Mouse (Mus musculus): ENCODE data around the gene Arf3. TPM values are rescaled to one million over a fixed set of nuclear protein-coding genes. Genes with fewer than 3 reads are reported as not detected.
A peak's percentile ranks its signal among the peaks of the same experiment; 100 is the strongest.
"Not testable (repeated sequence)": the region's sequence is repeated elsewhere in the genome, so short reads cannot be mapped to it uniquely, and the experiment has no call there.

The Arf3 gene
- polyA plus RNA-seq (2014; fragmentation: Nextera tagmentation; extraction: Ambion mirVana) = 34.7 and 36.4 TPM in 2 replicates

DNA sequence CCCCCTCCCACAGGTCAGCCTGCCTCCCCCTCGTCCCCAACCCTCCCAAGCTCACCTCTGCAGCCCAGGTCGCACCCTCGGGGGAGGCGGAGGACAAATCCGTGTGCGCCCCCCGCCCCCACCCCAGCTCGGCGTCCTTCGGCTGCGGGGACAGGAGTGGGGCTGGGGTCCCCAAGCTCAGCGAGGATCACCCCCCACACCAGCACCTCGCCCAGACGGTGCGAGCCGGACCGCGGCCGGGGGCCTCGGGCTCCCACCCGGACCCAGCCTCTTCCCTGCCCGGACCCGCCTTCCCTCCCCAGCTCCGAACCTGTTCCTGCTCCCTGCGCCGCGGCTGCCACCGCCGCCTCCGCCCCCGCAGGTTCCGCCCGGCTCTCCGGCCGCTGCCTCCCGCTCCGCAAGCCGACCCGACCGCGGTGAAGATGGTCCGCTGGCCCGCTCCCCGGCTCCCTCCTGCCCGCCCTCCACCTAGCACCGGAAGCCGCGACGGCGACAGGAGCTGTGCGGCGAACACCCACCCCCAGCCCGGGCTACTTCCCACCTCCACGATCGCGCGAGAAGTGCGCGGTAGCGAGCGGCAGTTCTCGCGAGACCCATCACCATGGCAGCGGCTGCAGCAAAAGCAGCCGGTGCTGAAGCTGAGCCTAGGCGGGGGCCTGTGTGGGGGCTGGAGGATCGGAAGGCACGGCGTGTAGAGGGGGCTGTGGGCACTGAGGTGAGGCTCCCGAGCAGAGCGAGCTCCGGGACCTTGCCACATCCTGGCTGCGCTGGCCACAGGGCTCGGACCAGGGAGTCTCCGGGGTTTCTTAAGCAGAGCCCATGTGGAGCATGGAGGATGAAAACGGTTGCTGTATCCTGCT, at the start of gene Arf3:
Gene Arf3, minus strand, starts transcription at position 545 of the 860 bp plus-strand sequence.
- DNase-seq (ENCODE audit: low spot score) (peak; percentile 98), ATAC-seq (ENCODE audit: insufficient number of reproducible peaks, low FRiP score, low TSS enrichment, low read depth) (peak; percentile 89)
- Histone ChIP-seq H3K27ac (replicated peaks; ENCODE audit: low read depth, low read length) (peak within 1 kb of the TSS; percentile 73), H3K4me3 (ENCODE audit: low read depth, low read length) (peak within 1 kb of the TSS; percentile 99), H3K9ac (ENCODE audit: low read length) (peak within 1 kb of the TSS; percentile 83), H3K4me2 (ENCODE audit: low read depth, severe bottlenecking) (peak within 1 kb of the TSS; percentile 81), H3K9me3 (ENCODE audit: control insufficient read depth, low read length) (no peaks in the 10 kb centered on the region), H3K4me1 (ENCODE audit: control insufficient read depth, insufficient read depth, low read length) (peaks cover 15% of the 10 kb centered on the region), H3K36me3 (ENCODE audit: control insufficient read depth, insufficient read depth, low read length) (peaks cover 2% of the 10 kb centered on the region; the same call in 1 of the 2 replicates), H3K27me3 (ENCODE audit: control insufficient read depth, insufficient read depth, low read length) (peaks cover 4% of the 10 kb centered on the region; the same call in 1 of the 2 replicates)
- WGBS = under 1% methylated on average over 75 of the region's 76 CpGs

GRCm38 (mm10) chr15:98810212-98810611, 47.2 kb upstream of the Arf3 start:
- not testable (repeated sequence) for DNase-seq (ENCODE audit: low spot score); H3K27ac ChIP-seq (replicated peaks; ENCODE audit: low read depth, low read length); H3K4me3 ChIP-seq (ENCODE audit: low read depth, low read length); H3K9me3 ChIP-seq (ENCODE audit: control insufficient read depth, low read length); H3K9ac ChIP-seq (ENCODE audit: low read length); ATAC-seq (ENCODE audit: insufficient number of reproducible peaks, low FRiP score, low TSS enrichment, low read depth); H3K4me2 ChIP-seq (ENCODE audit: low read depth, severe bottlenecking)
- 68% methylated on average over 6 of the region's 6 CpGs for WGBS
- H3K36me3 ChIP-seq (ENCODE audit: control insufficient read depth, insufficient read depth, low read length) = peaks cover 15% of the 10 kb centered on the region
- H3K27me3 ChIP-seq (ENCODE audit: control insufficient read depth, insufficient read depth, low read length) = peaks cover 53% of the 10 kb centered on the region
- H3K4me1 ChIP-seq (ENCODE audit: control insufficient read depth, insufficient read depth, low read length) = peaks cover 21% of the 10 kb centered on the region

GRCm38 (mm10) chr15:98809390-98809789, 46.4 kb upstream of the Arf3 start, which contains the start of gene Ddn:
TSS of gene Ddn (minus strand) at chr15:98809490.
- 36% methylated on average over 3 of the region's 3 CpGs for WGBS
- H3K9ac ChIP-seq (ENCODE audit: low read length) = no peak within 1 kb of the TSS
- DNase-seq (ENCODE audit: low spot score) = no peak

GRCm38 (mm10) chr15:98808651-98809134, 45.7 kb upstream of the Arf3 start:
- ATAC-seq (ENCODE audit: insufficient number of reproducible peaks, low FRiP score, low TSS enrichment, low read depth) (no peak), DNase-seq (ENCODE audit: low spot score) (no peak)
- WGBS = 8% methylated on average over 6 of the region's 6 CpGs
- peaks cover 21% of the 10 kb centered on the region for H3K4me1 ChIP-seq (ENCODE audit: control insufficient read depth, insufficient read depth, low read length)
- H3K27ac ChIP-seq (replicated peaks; ENCODE audit: low read depth, low read length) = no peak overlapping the region
- H3K9ac ChIP-seq (ENCODE audit: low read length) = no peak overlapping the region
- H3K9me3 ChIP-seq (ENCODE audit: control insufficient read depth, low read length) = no peaks in the 10 kb centered on the region
- no peak overlapping the region for H3K4me3 ChIP-seq (ENCODE audit: low read depth, low read length)
- H3K4me2 ChIP-seq (ENCODE audit: low read depth, severe bottlenecking) = no peak overlapping the region
- peaks cover 9% of the 10 kb centered on the region for H3K36me3 ChIP-seq (ENCODE audit: control insufficient read depth, insufficient read depth, low read length)
- H3K27me3 ChIP-seq (ENCODE audit: control insufficient read depth, insufficient read depth, low read length) = peaks cover 68% of the 10 kb centered on the region

More at GRCm38 (mm10) chr15:98809390-98809789, 46.4 kb upstream of the Arf3 start, which contains the start of gene Ddn:
- H3K4me1 ChIP-seq (ENCODE audit: control insufficient read depth, insufficient read depth, low read length) = peaks cover 21% of the 10 kb centered on the region
- peak within 1 kb of the TSS; percentile 30 for H3K4me3 ChIP-seq (ENCODE audit: low read depth, low read length)
- H3K4me2 ChIP-seq (ENCODE audit: low read depth, severe bottlenecking) = no peak within 1 kb of the TSS
- no peak within 1 kb of the TSS for H3K27ac ChIP-seq (replicated peaks; ENCODE audit: low read depth, low read length)
- ATAC-seq (ENCODE audit: insufficient number of reproducible peaks, low FRiP score, low TSS enrichment, low read depth) = no peak
- no peaks in the 10 kb centered on the region for H3K9me3 ChIP-seq (ENCODE audit: control insufficient read depth, low read length)
- H3K27me3 ChIP-seq (ENCODE audit: control insufficient read depth, insufficient read depth, low read length) = peaks cover 61% of the 10 kb centered on the region
- peaks cover 15% of the 10 kb centered on the region for H3K36me3 ChIP-seq (ENCODE audit: control insufficient read depth, insufficient read depth, low read length)

GRCm38 (mm10) chr15:98807895-98808650, 45.1 kb upstream of the Arf3 start:
- under 1% methylated on average over 34 of the region's 34 CpGs for WGBS
- Histone ChIP-seq H3K4me2 (ENCODE audit: low read depth, severe bottlenecking) (peak overlapping the region; percentile 55), H3K9me3 (ENCODE audit: control insufficient read depth, low read length) (no peaks in the 10 kb centered on the region), H3K27me3 (ENCODE audit: control insufficient read depth, insufficient read depth, low read length) (peaks cover 74% of the 10 kb centered on the region), H3K4me1 (ENCODE audit: control insufficient read depth, insufficient read depth, low read length) (peaks cover 21% of the 10 kb centered on the region), H3K36me3 (ENCODE audit: control insufficient read depth, insufficient read depth, low read length) (peaks cover 3% of the 10 kb centered on the region; the same call in 1 of the 2 replicates), H3K27ac (replicated peaks; ENCODE audit: low read depth, low read length) (no peak overlapping the region), H3K4me3 (ENCODE audit: low read depth, low read length) (peak overlapping the region; percentile 30), H3K9ac (ENCODE audit: low read length) (peak overlapping the region; percentile 27; the same call in 1 of the 2 replicates)
- DNase-seq (ENCODE audit: low spot score) (peak; percentile 48), ATAC-seq (ENCODE audit: insufficient number of reproducible peaks, low FRiP score, low TSS enrichment, low read depth) (no peak)

GRCm38 (mm10) chr15:98806809-98807770, 44.1 kb upstream of the Arf3 start:
- DNase-seq (ENCODE audit: low spot score) (peak; percentile 62), ATAC-seq (ENCODE audit: insufficient number of reproducible peaks, low FRiP score, low TSS enrichment, low read depth) (no peak)
- peaks cover 2% of the 10 kb centered on the region; the same call in 1 of the 2 replicates for H3K36me3 ChIP-seq (ENCODE audit: control insufficient read depth, insufficient read depth, low read length)
- no peaks in the 10 kb centered on the region for H3K9me3 ChIP-seq (ENCODE audit: control insufficient read depth, low read length)
- under 1% methylated on average over 54 of the region's 58 CpGs for WGBS
- peak overlapping the region; percentile 30; the same call in 1 of the 2 replicates for H3K9ac ChIP-seq (ENCODE audit: low read length)
- peak overlapping the region; percentile 55 for H3K4me2 ChIP-seq (ENCODE audit: low read depth, severe bottlenecking)
- no peak overlapping the region for H3K27ac ChIP-seq (replicated peaks; ENCODE audit: low read depth, low read length)
- peaks cover 21% of the 10 kb centered on the region for H3K4me1 ChIP-seq (ENCODE audit: control insufficient read depth, insufficient read depth, low read length)
- H3K4me3 ChIP-seq (ENCODE audit: low read depth, low read length) = peak overlapping the region; percentile 30
- peaks cover 84% of the 10 kb centered on the region for H3K27me3 ChIP-seq (ENCODE audit: control insufficient read depth, insufficient read depth, low read length)

DNA sequence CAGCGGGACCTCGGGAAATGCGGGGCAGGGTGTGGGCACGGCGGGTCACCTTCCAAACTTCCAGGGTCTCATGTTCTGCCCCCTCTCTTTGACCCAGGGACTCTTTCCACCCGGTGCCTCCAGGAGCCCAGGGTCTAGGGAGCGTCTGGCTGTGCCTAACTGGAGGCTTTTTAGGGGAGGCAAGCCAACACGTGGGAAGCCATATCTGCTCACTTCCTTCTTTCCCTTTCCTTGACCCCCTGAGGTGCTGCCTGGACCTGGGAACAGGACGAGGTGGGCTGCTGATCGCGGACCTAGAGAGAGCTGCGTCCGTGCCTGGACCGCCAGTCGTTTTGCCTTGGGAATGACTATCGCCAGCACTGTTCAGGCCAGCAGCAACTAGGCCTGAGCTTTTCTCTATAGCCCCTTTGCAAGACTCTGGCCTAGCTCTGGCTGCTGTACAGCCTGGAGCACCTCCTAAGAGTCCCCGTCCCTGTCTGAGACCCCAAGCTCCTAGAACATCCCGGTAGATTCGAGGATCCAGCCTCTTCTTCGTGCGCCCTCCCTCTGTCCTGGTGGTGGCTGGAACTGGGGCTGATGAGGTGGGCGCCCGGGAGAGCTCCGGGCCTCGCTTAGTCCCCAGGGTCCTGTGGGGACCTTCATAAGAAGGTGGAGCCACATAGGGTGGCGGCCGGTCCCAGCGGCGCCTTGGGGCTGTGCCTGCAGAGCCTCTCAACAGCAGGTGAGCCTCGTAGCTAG, 43.2 kb upstream of the Arf3 start:
- Histone ChIP-seq H3K4me1 (ENCODE audit: control insufficient read depth, insufficient read depth, low read length) (peaks cover 21% of the 10 kb centered on the region), H3K4me2 (ENCODE audit: low read depth, severe bottlenecking) (peak overlapping the region; percentile 67), H3K4me3 (ENCODE audit: low read depth, low read length) (peak overlapping the region; percentile 31), H3K27ac (replicated peaks; ENCODE audit: low read depth, low read length) (no peak overlapping the region), H3K27me3 (ENCODE audit: control insufficient read depth, insufficient read depth, low read length) (peaks cover 91% of the 10 kb centered on the region), H3K36me3 (ENCODE audit: control insufficient read depth, insufficient read depth, low read length) (no peaks in the 10 kb centered on the region; the same call in 1 of the 2 replicates), H3K9me3 (ENCODE audit: control insufficient read depth, low read length) (no peaks in the 10 kb centered on the region), H3K9ac (ENCODE audit: low read length) (no peak overlapping the region)
- 4% methylated on average over 30 of the region's 30 CpGs for WGBS
- peak; percentile 56 for DNase-seq (ENCODE audit: low spot score)
- ATAC-seq (ENCODE audit: insufficient number of reproducible peaks, low FRiP score, low TSS enrichment, low read depth) = no peak
